Mouse (Mus musculus): ENCODE data around the gene Lrrc56.

- TF ChIP-seq CTCF (IDR thresholded peaks at IDR 0.05; ENCODE audit: control insufficient read depth, insufficient read depth, insufficient replicate concordance, low read depth, low read length) = no peak
- no peak for TF ChIP-seq POLR2A (IDR thresholded peaks at IDR 0.05; ENCODE audit: control insufficient read depth, low read depth, low read length)
These were observed 29.1 kb upstream of the Lrrc56 start for GRCm38 (mm10) chr7:141164850-141165249.
